Mouse (Mus musculus) myocyte (in vitro differentiated cells): ENCODE measurements at regions not wholly inside any gene's neighbourhood (a gene's known extent, or its start where the extent isn't known, plus 50 kb on each side); places are given as distances from the start of the nearest gene placed in this dataset.

Source experiments
- CEBPB ChIP-seq: IDR thresholded peaks from 2 replicates; pipeline ENCODE4 v1.6.1; 2011; ENCODE audit warnings: mild to moderate bottlenecking, moderate library complexity; ENCODE audit not compliant: poor library complexity, insufficient read depth, severe bottlenecking
- E2F4 ChIP-seq: IDR thresholded peaks from one replicate; pipeline ENCODE4 v1.6.1; 2011; ENCODE audit warnings: mild to moderate bottlenecking, control low read depth, moderate library complexity; ENCODE audit not compliant: insufficient read depth
- MAX ChIP-seq: IDR thresholded peaks from one replicate; pipeline ENCODE4 v1.6.1; 2011; ENCODE audit warnings: low read depth, mild to moderate bottlenecking, control low read depth
- MYOG ChIP-seq, 3 experiments: IDR thresholded peaks; one replicate each; pipeline ENCODE4 v1.6.1; 2011; ENCODE audit warnings: control low read depth in 2 of 3, low read depth in 2 of 3, mild to moderate bottlenecking in 2 of 3; ENCODE audit not compliant: insufficient read length in 2 of 3, control insufficient read depth in 1 of 3, insufficient read depth in 1 of 3
- POLR2A ChIP-seq: IDR thresholded peaks from one replicate; pipeline ENCODE4 v1.6.1; 2011; ENCODE audit warnings: low read depth, mild to moderate bottlenecking, control low read depth, moderate library complexity; ENCODE audit not compliant: insufficient read length
- POLR2AphosphoS2 ChIP-seq: IDR thresholded peaks from one replicate; pipeline ENCODE4 v1.6.1; 2011; ENCODE audit warnings: low read depth, control low read depth; ENCODE audit not compliant: insufficient read length
- REST ChIP-seq: IDR thresholded peaks from one replicate; pipeline ENCODE4 v1.6.1; 2011; ENCODE audit warnings: mild to moderate bottlenecking, control low read depth, moderate library complexity; ENCODE audit not compliant: insufficient read depth, insufficient read length
- SRF ChIP-seq: IDR thresholded peaks from one replicate; pipeline ENCODE4 v1.6.1; 2011; ENCODE audit warnings: low read depth; ENCODE audit not compliant: control insufficient read depth, insufficient read length
- TCF12 ChIP-seq: IDR thresholded peaks from one replicate; pipeline ENCODE4 v1.6.1; 2011; ENCODE audit warnings: mild to moderate bottlenecking, control low read depth; ENCODE audit not compliant: poor library complexity, insufficient read depth, severe bottlenecking
- TCF3 ChIP-seq: IDR thresholded peaks from one replicate; pipeline ENCODE4 v1.6.1; 2011; ENCODE audit warnings: low read depth, control low read depth; ENCODE audit not compliant: insufficient read length
- USF1 ChIP-seq: IDR thresholded peaks from one replicate; pipeline ENCODE4 v1.6.1; 2011; ENCODE audit warnings: low read depth, mild to moderate bottlenecking, control low read depth, moderate library complexity

- TF ChIP-seq USF1 (no peak), MYOG (IDR thresholded peaks at IDR 0.05; ENCODE audit: control insufficient read depth in 1 of 3, insufficient read depth in 1 of 3, insufficient read length in 2 of 3, low read depth in 2 of 3) (no peak), POLR2A (no peak), E2F4 (no peak), TCF12 (no peak), SRF (no peak), CEBPB (no peak), MAX (no peak), POLR2AphosphoS2 (no peak), REST (no peak), TCF3 (no peak)
Measured at GRCm38 (mm10) chr14:9028811-9029210, 362.8 kb upstream of the 4930452B06Rik start.
